Mouse (Mus musculus): ENCODE data around the gene Nphs2. TPM values are rescaled to one million over a fixed set of nuclear protein-coding genes. Genes with fewer than 3 reads are reported as not detected.
A peak's percentile ranks its signal among the peaks of the same experiment; 100 is the strongest.

The Nphs2 gene
- total RNA-seq, 2 experiments from 2014 or later, result not detected

- Histone ChIP-seq H3K27ac (peak within 1 kb of the TSS; percentile 83), H3K4me3 (peak within 1 kb of the TSS; percentile 70)
- DNase-seq (ENCODE audit: low spot score in 2 of 2), result peak; percentile 8 to 64
- TF ChIP-seq CTCF (conservative IDR thresholded peaks at IDR 0.05), result no peak
These were observed 7.4 kb upstream of the Nphs2 start, which contains the start of gene Tdrd5 for GRCm38 (mm10) chr1:156302911-156303749. Tdrd5 (minus strand) TSS chr1:156303664.

- H3K4me3 ChIP-seq, result no peak overlapping the region
- no peak overlapping the region for H3K27ac ChIP-seq
- DNase-seq (ENCODE audit: low spot score in 2 of 2), result no peak
- TF ChIP-seq CTCF (conservative IDR thresholded peaks at IDR 0.05), result no peak
These were observed 1.9 kb upstream of the Nphs2 start for GRCm38 (mm10) chr1:156308595-156308994.

GRCm38 (mm10) chr1:156323126-156323525, 12.6 kb downstream of the Nphs2 start:
- H3K27ac ChIP-seq, result no peak overlapping the region
- no peak for TF ChIP-seq CTCF (conservative IDR thresholded peaks at IDR 0.05)
- H3K4me3 ChIP-seq, result no peak overlapping the region
- DNase-seq (ENCODE audit: low spot score in 2 of 2), result no peak

GRCm38 (mm10) chr1:156340847-156341246, 30.3 kb downstream of the Nphs2 start:
- no peak for TF ChIP-seq CTCF (conservative IDR thresholded peaks at IDR 0.05)

GRCm38 (mm10) chr1:156344433-156344832, 33.9 kb downstream of the Nphs2 start:
- no peak for DNase-seq (ENCODE audit: low spot score in 2 of 2)
- Histone ChIP-seq H3K4me3 (no peak overlapping the region), H3K27ac (no peak overlapping the region)
- TF ChIP-seq CTCF (conservative IDR thresholded peaks at IDR 0.05), result no peak

More at GRCm38 (mm10) chr1:156340847-156341246, 30.3 kb downstream of the Nphs2 start:
- Histone ChIP-seq H3K27ac (no peak overlapping the region), H3K4me3 (no peak overlapping the region)
- DNase-seq (ENCODE audit: low spot score in 2 of 2), result no peak

- no peak for TF ChIP-seq CTCF (conservative IDR thresholded peaks at IDR 0.05)
- no peak for DNase-seq (ENCODE audit: low spot score in 2 of 2)
- no peak overlapping the region for H3K27ac ChIP-seq
- H3K4me3 ChIP-seq, result no peak overlapping the region
These were observed 35.1 kb downstream of the Nphs2 start for GRCm38 (mm10) chr1:156345633-156346032.

- no peak for TF ChIP-seq CTCF (conservative IDR thresholded peaks at IDR 0.05)
- no peak overlapping the region for H3K27ac ChIP-seq
- H3K4me3 ChIP-seq, result no peak overlapping the region
- DNase-seq (ENCODE audit: low spot score in 2 of 2), result no peak
These were observed 38.5 kb downstream of the Nphs2 start for GRCm38 (mm10) chr1:156349031-156349430.

GRCm38 (mm10) chr1:156350441-156350840, 39.9 kb downstream of the Nphs2 start:
- TF ChIP-seq CTCF (conservative IDR thresholded peaks at IDR 0.05), result no peak
- Histone ChIP-seq H3K27ac (no peak overlapping the region), H3K4me3 (no peak overlapping the region)
- DNase-seq (ENCODE audit: low spot score in 2 of 2), result no peak

- no peak for TF ChIP-seq CTCF (conservative IDR thresholded peaks at IDR 0.05)
- Histone ChIP-seq H3K4me3 (no peak overlapping the region), H3K27ac (no peak overlapping the region)
These were observed 41.9 kb downstream of the Nphs2 start for GRCm38 (mm10) chr1:156352466-156352865.

GRCm38 (mm10) chr1:156365740-156366139, 55.2 kb downstream of the Nphs2 start, which contains the start of gene Gm2000:
Gm2000 (plus strand) TSS chr1:156366040.
- TF ChIP-seq CTCF (conservative IDR thresholded peaks at IDR 0.05), result no peak
- H3K27ac ChIP-seq, result no peak within 1 kb of the TSS
- H3K4me3 ChIP-seq, result no peak within 1 kb of the TSS
- no peak for DNase-seq (ENCODE audit: low spot score in 2 of 2)

More at GRCm38 (mm10) chr1:156352466-156352865, 41.9 kb downstream of the Nphs2 start:
- DNase-seq (ENCODE audit: low spot score in 2 of 2), result no peak

Other genes starting within 250 kb of the Nphs2 start
- 10 to 100 TPM; 14.3 to 14.8 TPM for gene Fam163a, start 105.7 kb upstream of the Nphs2 start, total RNA-seq (2021)
- gene Tdrd5, start 7.1 kb upstream of the Nphs2 start, total RNA-seq (2021), result 1 to 10 TPM; 6.5 to 7.6 TPM
- 100 to 1,000 TPM; 312 to 322 TPM for gene Gm2000, start 55.3 kb downstream of the Nphs2 start, total RNA-seq (2021)
- gene Axdnd1, start 110.4 kb downstream of the Nphs2 start, total RNA-seq (2021), result 1 to 10 TPM in 1 of 2 experiments, under 1 TPM in 1; 0.61 to 1.3 TPM
- 10 to 100 TPM; 49.3 to 55.9 TPM for gene Soat1, start 163.6 kb downstream of the Nphs2 start, total RNA-seq (2021)
- gene Gm10031, start 213.3 kb downstream of the Nphs2 start, total RNA-seq (2021), result 10 to 100 TPM; 40.4 to 44.5 TPM
- gene Abl2, start 248.1 kb downstream of the Nphs2 start, total RNA-seq (2021), result 10 to 100 TPM; 87.4 to 88.2 TPM